Mouse (Mus musculus) liver, adult 2 months (tissue): ENCODE results near the gene Sik1.

ENCODE experiments used
- CTCF ChIP-seq: fragments of 200-500 bp; IDR thresholded peaks from 2 replicates; pipeline ENCODE4 v1.5.1; 2011; ENCODE audit warnings: low read depth, low read length, control low read depth
- POLR2A ChIP-seq: fragments of 200-500 bp; IDR thresholded peaks from 2 replicates; pipeline ENCODE4 v1.6.1; 2011; ENCODE audit warnings: low read length, control low read depth; ENCODE audit not compliant: insufficient read depth; ENCODE audit errors: extremely low read depth

- TF ChIP-seq CTCF: no peak
- TF ChIP-seq POLR2A: no peak
Measured at GRCm38 (mm10) chr17:31870446-31870845, 14.8 kb upstream of the Sik1 start.
